Mouse (Mus musculus): Measurements from ENCODE around the gene Tbxa2r. TPM values are rescaled to one million over a fixed set of nuclear protein-coding genes. Genes with fewer than 3 reads are reported as not detected.

The Tbxa2r gene
- total RNA-seq (2023) = 39.9 TPM

DNA sequence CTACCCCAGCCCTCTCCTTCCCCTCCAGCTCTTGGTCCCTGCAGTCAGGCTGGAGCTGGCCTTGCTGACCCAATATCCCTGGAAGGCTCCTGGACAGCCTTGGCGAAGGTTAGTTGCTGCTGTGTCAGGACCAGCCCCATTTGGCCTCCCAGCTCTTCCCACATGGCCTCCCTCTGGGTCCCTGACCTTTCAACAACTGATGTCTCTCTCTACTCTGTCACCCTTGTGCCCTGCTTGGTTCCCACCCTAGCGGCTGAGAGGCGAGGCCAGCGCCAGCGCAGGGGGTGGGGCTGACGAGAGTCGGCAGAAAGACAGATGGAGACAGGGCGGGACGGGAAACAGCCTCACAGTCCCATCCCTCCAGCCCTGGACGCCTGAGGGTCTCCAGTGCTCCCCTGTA, at the start of gene Tbxa2r:
TSS of gene Tbxa2r (plus strand) at position 346 of the 400 bp plus-strand sequence.

DNA sequence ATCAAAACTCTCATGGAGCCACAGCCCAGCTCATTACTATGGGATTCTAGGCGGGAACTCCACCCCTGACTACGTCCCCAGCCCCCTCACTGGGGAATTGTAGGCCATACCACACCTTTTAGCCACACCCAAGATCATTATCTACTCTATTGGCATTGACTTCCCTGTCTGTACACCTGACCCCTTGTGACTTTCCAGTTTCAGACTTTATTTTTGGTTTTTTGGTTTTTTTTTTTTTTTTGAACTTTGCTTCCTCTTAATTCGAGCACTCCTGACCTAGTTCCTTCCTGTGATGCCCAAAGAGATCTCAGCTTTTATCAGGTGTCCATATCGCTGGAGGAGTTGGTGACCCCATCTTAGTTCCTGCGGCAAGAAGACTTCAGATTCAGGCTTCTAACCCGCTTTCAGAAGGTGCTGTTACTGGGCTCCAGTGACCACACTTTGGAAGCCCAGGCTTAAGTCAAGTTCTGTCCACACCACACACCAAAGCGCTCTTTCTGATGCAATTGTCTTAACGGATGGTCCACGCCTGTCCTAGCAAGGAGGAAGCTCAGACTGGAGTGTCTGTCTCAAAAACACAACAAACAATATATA, 36.9 kb upstream of the Tbxa2r start, which contains the start of gene Tjp3:
TSS of gene Tjp3 (minus strand) at position 71 of the 594 bp plus-strand sequence.

DNA sequence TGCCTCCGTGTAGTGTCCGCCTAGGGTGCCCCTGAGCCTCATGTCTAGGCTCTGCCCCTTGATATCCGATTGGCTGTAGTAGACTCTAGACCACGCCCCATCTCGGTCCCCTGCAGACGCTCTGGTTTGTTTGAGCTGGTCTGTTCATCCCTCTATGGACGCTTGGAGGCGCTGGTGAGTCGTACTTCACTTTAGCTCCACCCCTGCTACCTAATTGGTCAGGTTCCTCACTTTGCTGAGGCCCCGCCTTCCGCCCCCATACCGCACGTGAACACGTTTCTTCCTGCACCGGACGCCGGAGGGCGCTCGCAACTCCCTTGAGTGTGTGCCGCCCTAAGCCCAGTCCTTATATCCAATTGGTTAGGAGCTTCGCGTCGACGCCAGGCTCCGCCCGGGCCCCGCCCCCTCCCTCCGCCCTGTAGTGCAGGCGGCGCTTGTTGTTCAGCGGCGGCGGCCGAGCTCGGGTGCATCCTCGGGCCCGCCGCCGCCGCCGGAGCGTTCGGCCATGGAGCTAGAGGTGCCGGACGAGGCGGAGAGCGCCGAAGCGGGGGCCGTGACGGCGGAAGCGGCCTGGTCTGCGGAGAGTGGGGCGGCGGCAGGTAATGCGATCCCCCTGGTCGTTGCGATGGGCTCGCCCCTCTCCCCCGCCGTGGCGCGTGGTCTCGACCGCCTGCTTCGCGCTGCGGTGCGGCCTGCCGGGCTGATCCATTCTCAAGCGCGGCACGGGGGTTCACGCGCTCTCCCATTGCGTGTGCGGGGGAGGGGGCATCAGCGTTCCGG, 35.8 kb upstream of the Tbxa2r start, which contains the start of gene Pip5k1c:
TSS of gene Pip5k1c (plus strand) at position 410 of the 780 bp plus-strand sequence.

DNA sequence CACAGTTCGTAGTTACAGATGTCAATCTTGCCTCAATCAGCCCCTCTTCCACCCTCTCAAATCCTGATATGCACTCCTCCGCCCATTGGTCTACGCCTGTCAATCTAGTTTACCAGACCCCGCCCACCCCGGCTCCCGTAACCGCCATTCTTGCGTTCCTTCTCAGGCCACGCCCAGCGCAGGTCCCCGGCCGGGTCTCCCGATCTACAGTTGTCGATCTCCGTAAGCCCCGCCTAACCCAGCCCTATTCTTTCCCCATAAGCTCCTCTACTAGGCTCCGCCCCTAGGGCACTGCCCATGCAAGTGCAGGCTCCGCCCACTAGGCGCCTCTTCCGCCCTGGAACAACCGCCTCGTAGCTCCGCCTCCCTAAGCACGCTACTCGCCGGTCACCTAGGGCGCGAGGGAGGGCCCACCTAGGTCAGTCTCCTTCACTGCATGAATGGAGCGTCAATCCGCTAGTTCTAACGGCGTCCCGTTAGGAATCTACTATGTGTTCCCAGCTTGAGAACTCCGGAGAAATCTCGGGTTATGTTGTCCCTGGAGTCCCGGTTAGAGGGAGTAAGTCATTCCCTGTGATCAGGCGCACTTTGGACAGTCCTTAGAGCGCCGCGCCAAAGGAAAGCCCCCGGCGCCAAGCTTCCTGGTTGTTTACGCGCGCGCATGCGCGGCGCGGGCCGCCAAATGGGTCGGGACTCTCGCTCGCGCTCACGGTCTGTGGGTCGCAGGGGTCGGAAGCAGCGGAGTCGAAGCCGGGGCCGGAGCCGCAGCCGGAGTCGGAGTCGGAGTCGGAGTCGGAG, 7.8 kb upstream of the Tbxa2r start, which contains the start of gene Cactin:
TSS of gene Cactin (plus strand) at position 554 of the 798 bp plus-strand sequence.

DNA sequence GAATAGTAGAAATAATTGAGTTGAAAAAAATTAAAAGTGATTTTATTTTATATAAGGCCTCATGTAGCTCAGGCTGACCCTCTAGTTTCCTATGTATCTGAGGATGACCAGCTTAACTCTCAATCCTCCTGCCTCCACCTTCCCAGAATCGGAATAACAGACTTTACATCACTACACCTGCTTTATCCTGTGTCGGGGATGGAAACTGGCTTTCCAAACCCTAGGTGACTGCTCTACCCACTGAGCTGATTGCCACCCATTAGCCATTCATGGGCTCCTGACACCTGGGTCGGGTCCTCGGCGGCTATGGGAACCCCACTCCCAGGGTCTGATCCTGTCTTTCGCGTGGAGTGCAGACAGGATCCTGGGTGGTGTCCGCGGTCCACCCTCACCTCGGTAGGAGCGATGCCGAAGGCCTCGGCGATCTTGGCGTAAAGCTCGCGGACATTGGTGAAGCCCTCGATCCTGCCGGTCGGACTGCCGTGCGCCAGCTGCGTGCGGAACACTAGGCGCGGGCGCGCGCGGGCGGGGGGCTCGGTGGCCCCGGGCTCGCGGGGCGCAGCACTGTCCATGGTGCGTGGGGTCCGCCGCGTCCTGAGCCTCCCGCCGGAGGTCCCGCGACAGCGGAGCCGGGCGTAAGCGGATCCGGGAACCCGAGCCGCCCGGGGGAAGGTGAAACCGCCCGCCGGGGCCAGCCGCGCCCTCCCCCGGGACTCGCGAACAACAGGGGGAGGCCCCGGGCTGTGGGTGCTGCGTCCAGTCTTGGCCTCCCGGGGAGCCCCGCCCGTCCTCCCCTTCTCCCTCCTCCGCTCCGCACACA, 14.4 kb downstream of the Tbxa2r start, which contains the start of gene Gipc3:
TSS of gene Gipc3 (minus strand) at position 581 of the 820 bp plus-strand sequence.

DNA sequence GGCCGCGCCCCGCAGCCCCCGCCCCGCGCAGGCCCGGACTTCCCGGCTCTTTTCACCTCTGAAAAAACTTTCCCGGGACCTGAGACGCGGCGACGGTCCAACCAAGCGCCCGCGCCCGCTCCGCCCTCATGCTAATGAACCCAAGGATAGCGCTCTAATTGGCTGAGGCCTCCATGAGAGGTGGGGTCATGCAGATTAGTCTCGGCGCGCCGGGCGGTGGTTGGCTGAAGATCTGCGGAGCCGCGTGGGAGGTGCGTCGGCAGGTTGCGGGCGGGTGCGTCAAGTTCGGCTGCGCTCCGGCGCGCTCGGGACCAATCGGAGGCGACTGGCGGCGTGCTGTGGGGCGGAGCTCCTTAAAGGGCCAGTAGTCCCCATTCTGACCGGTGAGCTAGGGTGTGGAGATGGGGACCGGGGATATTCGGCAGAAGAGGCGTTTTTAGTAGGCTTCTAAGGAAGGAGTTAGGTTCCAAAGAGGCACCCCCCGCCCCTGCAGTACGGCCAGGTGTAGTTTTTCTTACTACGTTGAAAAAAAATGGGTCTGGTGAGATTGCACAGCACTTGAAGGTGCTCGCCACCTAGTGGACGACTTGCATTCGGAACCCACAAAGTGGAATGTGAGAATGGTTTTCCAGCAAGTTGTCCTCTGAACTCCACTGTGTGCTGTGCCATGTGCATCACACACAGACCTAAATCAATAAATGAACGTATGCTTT, 22.0 kb downstream of the Tbxa2r start, which contains the start of gene Hmg20b:
TSS of gene Hmg20b (minus strand) at position 130 of the 713 bp plus-strand sequence.

DNA sequence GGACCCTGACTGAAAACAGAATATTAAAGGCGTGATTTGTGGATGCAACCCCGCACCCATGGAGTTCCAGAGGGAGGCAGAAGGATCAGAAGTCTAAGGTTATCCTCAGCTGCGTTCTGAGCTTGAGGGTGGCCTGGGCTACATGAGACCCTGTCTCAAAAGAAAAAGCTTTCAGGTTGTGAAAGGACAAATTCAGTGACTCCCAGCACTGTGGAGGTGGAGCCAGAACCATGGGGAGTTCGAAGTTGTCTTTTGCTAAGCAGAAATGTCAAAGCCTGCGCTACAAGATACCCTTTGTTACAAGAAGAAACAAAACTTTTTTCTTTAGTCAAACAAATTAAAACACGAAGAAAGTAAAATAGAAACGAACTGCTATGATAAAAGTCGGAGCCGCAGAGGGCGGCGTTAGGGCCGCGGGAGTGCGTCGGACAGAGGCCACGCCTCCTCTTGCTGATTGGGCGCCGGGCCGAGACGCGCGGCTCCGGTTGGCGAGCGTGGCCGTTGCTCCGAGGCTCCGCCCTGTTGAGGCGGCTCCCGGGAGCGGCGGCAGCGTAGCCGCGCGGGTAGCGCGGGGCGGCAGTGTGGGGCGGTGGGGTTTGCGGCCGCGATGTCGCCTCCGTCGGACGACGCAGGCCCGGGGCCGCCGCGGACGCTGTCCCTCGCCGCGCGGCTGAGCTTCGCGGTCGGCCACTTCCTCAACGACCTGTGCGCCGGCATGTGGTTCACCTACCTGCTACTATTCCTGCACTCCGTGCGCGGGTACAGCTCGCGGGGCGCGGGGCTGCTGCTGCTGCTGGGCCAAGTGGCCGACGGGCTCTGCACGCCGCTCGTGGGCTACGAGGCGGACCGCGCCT, 28.7 kb downstream of the Tbxa2r start, which contains the start of gene Mfsd12:
TSS of gene Mfsd12 (plus strand) at position 501 of the 854 bp plus-strand sequence.

DNA sequence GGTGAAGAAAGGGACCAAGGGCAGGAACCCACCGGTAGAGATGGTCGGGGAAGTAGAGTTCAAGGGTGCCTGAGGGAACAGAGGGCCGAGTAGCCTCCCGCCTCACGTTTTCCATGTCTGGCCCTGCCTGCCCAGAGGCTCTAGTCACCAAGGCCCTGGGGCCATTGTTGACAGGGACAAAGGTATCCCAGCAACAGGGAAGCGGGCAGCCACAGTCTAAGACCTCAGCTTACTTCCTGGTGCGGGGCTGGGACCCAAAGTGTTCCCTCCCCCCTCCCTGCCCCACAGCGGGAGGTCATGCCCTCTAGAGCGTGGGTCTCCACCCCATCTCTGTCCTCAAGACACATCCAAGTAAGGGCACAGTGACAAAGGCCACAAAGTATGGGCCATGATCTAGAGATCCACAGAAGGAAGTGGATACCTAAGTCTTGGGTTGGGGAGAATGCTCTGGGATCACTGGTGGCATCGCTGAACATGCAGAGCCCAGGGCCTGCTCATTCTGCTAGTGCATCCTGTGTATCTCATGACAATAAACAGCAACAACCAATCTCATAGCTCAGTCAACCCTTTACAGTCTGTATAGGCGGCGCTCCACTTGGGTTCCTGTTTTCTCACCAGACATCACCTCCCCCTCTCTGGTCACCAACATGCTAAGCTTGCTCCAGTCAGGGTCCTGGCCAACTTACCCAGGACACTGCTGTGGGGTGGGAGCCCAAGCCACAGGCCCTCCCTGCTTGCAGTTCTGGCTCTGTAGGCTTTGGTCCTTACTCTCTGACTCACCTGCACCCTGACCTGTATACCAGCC, 37.3 kb downstream of the Tbxa2r start, which contains the start of gene 4930404N11Rik:
TSS of gene 4930404N11Rik (minus strand) at position 145 of the 805 bp plus-strand sequence.

DNA sequence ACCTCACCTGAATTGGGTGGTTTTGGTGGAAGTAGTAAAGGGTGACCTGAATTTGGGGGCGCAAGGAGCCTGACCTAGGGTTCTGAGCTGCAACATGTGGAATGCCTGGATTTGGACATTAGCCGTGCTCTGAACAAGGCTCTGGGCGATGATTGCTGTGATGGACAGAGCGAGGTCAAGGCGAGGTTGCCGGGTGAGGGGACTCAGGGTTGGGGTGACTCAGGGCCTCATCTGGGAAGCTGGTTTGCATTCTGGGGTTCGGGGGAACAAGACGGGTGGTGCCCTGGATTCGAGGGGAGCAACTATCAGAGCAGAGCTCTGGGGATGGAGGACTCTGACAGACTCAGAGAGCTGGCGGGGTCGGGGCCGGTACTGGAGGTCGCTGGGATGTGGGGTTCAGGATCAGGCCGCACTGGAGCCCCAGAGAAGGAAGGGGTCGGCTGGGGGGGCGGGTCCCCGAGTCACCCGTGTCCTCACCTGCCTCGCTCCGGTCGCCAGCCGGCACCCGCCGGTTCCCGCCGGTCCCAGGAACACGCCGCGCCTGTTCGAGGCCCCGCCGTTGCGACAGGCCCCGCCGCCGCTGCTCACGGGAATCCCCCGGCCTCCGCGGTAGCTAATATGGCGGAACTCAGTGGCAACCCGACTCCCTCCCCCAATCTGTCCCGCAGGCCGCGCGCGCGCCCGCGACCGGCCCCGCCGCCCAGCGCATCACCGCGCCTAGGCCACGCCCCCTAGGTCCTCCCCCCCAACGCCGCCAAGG, 49.4 kb downstream of the Tbxa2r start, which contains the start of gene Fzr1:
TSS of gene Fzr1 (minus strand) at position 724 of the 760 bp plus-strand sequence.

DNA sequence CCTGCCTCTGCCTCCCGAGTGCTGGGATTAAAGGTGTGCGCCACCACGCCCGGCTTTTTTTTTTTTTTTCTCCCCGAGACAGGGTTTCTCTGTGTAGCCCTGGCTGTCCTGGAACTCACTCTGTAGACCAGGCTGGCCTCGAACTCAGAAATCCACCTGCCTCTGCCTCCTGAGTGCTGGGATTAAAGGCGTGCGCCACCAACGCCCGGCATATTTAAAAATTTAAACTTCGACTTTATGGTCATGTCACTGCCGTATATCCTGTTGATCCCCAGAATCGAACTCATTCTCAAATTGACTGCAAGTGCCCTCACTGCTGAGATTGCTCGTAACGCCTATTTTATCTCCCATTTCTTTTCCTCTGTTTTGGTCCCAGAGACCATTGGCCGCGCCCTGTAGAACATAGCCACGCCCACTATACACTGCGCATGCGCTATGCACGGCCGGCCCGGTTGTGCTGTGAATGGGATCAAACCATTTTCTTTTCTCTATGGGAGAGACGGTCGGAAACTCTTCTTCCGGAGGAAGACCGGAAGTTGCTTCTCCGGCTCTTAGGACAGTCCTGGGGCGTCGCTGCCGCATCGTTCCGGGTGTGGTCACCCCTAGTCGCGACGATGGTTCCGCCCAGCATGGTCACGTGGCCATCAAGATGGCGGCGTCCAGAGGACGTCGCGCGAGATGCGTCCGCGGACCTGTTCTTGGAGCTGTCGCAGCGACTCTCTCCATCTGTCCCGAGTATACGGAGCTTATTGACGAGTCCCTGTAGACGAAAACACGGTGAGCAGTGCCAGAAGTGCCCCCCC, 55.5 kb downstream of the Tbxa2r start, which contains the start of the genes Dohh and Gm48551:
TSS of gene Dohh (plus strand) at position 627 of the 803 bp plus-strand sequence.
TSS of gene Gm48551 (plus strand) at position 665 of the 803 bp plus-strand sequence.

Other genes starting within 250 kb of the Tbxa2r start
- gene Creb3l3, start 229.9 kb upstream of the Tbxa2r start, total RNA-seq (2023) = not detected
- gene Map2k2, start 222.8 kb upstream of the Tbxa2r start, total RNA-seq (2023) = 113 TPM
- gene Zbtb7a, start 193.5 kb upstream of the Tbxa2r start, total RNA-seq (2023) = 75.4 TPM
- gene Pias4, start 160.8 kb upstream of the Tbxa2r start, total RNA-seq (2023) = 41.2 TPM
- gene Eef2, start 152.1 kb upstream of the Tbxa2r start, total RNA-seq (2023) = 2,569 TPM
- 63.4 TPM for gene Dapk3, start 145.7 kb upstream of the Tbxa2r start, total RNA-seq (2023)
- gene 4930442H23Rik, start 144.9 kb upstream of the Tbxa2r start, total RNA-seq (2023) = not detected
- gene Nmrk2, start 126.7 kb upstream of the Tbxa2r start, total RNA-seq (2023) = 0.37 TPM
- 0.12 TPM for gene Atcay, start 97.9 kb upstream of the Tbxa2r start, total RNA-seq (2023)
- gene Zfr2, start 95.6 kb upstream of the Tbxa2r start, total RNA-seq (2023) = 6.8 TPM
- gene Matk, start 75.8 kb upstream of the Tbxa2r start, total RNA-seq (2023) = 21.5 TPM
- gene Mrpl54, start 61.8 kb upstream of the Tbxa2r start, total RNA-seq (2023) = 123 TPM
- gene Apba3, start 61.8 kb upstream of the Tbxa2r start, total RNA-seq (2023) = 27.2 TPM
- gene Tjp3, start 37.1 kb upstream of the Tbxa2r start, total RNA-seq (2023) = 4.8 TPM
- gene Pip5k1c, start 35.8 kb upstream of the Tbxa2r start, total RNA-seq (2023) = 106 TPM
- 48.0 TPM for gene Cactin, start 7.6 kb upstream of the Tbxa2r start, total RNA-seq (2023)
- not detected for gene Gipc3, start 14.5 kb downstream of the Tbxa2r start, total RNA-seq (2023)
- 41.6 TPM for gene Hmg20b, start 21.7 kb downstream of the Tbxa2r start, total RNA-seq (2023)
- gene Mfsd12, start 28.8 kb downstream of the Tbxa2r start, total RNA-seq (2023) = 4.8 TPM
- gene 4930404N11Rik, start 37.1 kb downstream of the Tbxa2r start, total RNA-seq (2023) = 5.7 TPM
- 30.6 TPM for gene Fzr1, start 49.8 kb downstream of the Tbxa2r start, total RNA-seq (2023)
- 44.9 TPM for gene Dohh, start 55.7 kb downstream of the Tbxa2r start, total RNA-seq (2023)
- 5.8 TPM for gene Gm48551, start 55.7 kb downstream of the Tbxa2r start, total RNA-seq (2023)
- gene Gm48552, start 60.3 kb downstream of the Tbxa2r start, total RNA-seq (2023) = 4.2 TPM
- gene Smim24, start 64.3 kb downstream of the Tbxa2r start, total RNA-seq (2023) = 5.3 TPM
- gene Nfic, start 126.9 kb downstream of the Tbxa2r start, total RNA-seq (2023) = 20.7 TPM
- not detected for gene Celf5, start 154.0 kb downstream of the Tbxa2r start, total RNA-seq (2023)
- 216 TPM for gene Ncln, start 167.7 kb downstream of the Tbxa2r start, total RNA-seq (2023)
- gene S1pr4, start 171.4 kb downstream of the Tbxa2r start, total RNA-seq (2023) = 131 TPM
- 20.8 TPM for gene Gna15, start 195.5 kb downstream of the Tbxa2r start, total RNA-seq (2023)
- 22.9 TPM for gene Gna11, start 216.5 kb downstream of the Tbxa2r start, total RNA-seq (2023)
- gene Aes, start 230.8 kb downstream of the Tbxa2r start, total RNA-seq (2023) = 523 TPM
- 5.9 TPM for gene Tle2, start 245.8 kb downstream of the Tbxa2r start, total RNA-seq (2023)